Mouse (Mus musculus): ENCODE data around the gene Ptgr2. TPM values are rescaled to one million over a fixed set of nuclear protein-coding genes. Genes with fewer than 3 reads are reported as not detected.

Ptgr2 gene
- polyA plus RNA-seq, 1 experiment, result 31.2 TPM

GRCm38 (mm10) chr12:84273366-84273765 lies 11.7 kb upstream of the Ptgr2 start:
- no peak overlapping the region for H3K9ac ChIP-seq (ENCODE audit: low read depth, poor library complexity, severe bottlenecking)
- no peaks in the 10 kb centered on the region for H3K36me3 ChIP-seq (ENCODE audit: control insufficient read depth, insufficient read depth, low read length, poor library complexity, severe bottlenecking)
- no peak overlapping the region for H3K4me3 ChIP-seq (ENCODE audit: low read depth, low read length)
- H3K9me3 ChIP-seq (replicated peaks; ENCODE audit: control insufficient read depth, insufficient read depth, low read length, poor library complexity, severe bottlenecking), result no peaks in the 10 kb centered on the region
- H3K27me3 ChIP-seq (ENCODE audit: control insufficient read depth, insufficient read depth, low read length, poor library complexity, severe bottlenecking), result no peaks in the 10 kb centered on the region
- TF ChIP-seq CTCF (IDR thresholded peaks at IDR 0.05; ENCODE audit: low read depth, low read length) (no peak), POLR2A (IDR thresholded peaks at IDR 0.05; ENCODE audit: insufficient read depth, low read length) (no peak), EP300 (IDR thresholded peaks at IDR 0.05; ENCODE audit: insufficient read depth, low read depth, low read length) (no peak)
- no peaks in the 10 kb centered on the region for H3K4me1 ChIP-seq (ENCODE audit: control insufficient read depth, insufficient read depth, low read length)
- no peak overlapping the region for H3K27ac ChIP-seq (ENCODE audit: insufficient read depth, low read length)

GRCm38 (mm10) chr12:84275288-84275687 lies 9.7 kb upstream of the Ptgr2 start:
- no peak overlapping the region for H3K4me3 ChIP-seq (ENCODE audit: low read depth, low read length)

GRCm38 (mm10) chr12:84276288-84276687 lies 8.7 kb upstream of the Ptgr2 start:
- no peaks in the 10 kb centered on the region for H3K27me3 ChIP-seq (ENCODE audit: control insufficient read depth, insufficient read depth, low read length, poor library complexity, severe bottlenecking)
- no peak overlapping the region for H3K4me3 ChIP-seq (ENCODE audit: low read depth, low read length)
- H3K4me1 ChIP-seq (ENCODE audit: control insufficient read depth, insufficient read depth, low read length), result no peaks in the 10 kb centered on the region
- H3K27ac ChIP-seq (ENCODE audit: insufficient read depth, low read length), result no peak overlapping the region
- no peaks in the 10 kb centered on the region for H3K9me3 ChIP-seq (replicated peaks; ENCODE audit: control insufficient read depth, insufficient read depth, low read length, poor library complexity, severe bottlenecking)
- no peaks in the 10 kb centered on the region for H3K36me3 ChIP-seq (ENCODE audit: control insufficient read depth, insufficient read depth, low read length, poor library complexity, severe bottlenecking)
- TF ChIP-seq CTCF (IDR thresholded peaks at IDR 0.05; ENCODE audit: low read depth, low read length) (no peak), POLR2A (IDR thresholded peaks at IDR 0.05; ENCODE audit: insufficient read depth, low read length) (no peak), EP300 (IDR thresholded peaks at IDR 0.05; ENCODE audit: insufficient read depth, low read depth, low read length) (no peak)
- no peak overlapping the region for H3K9ac ChIP-seq (ENCODE audit: low read depth, poor library complexity, severe bottlenecking)

More at GRCm38 (mm10) chr12:84275288-84275687, 9.7 kb upstream of the Ptgr2 start:
- H3K4me1 ChIP-seq (ENCODE audit: control insufficient read depth, insufficient read depth, low read length), result no peaks in the 10 kb centered on the region
- TF ChIP-seq EP300 (IDR thresholded peaks at IDR 0.05; ENCODE audit: insufficient read depth, low read depth, low read length) (no peak), CTCF (IDR thresholded peaks at IDR 0.05; ENCODE audit: low read depth, low read length) (no peak), POLR2A (IDR thresholded peaks at IDR 0.05; ENCODE audit: insufficient read depth, low read length) (no peak)
- H3K27ac ChIP-seq (ENCODE audit: insufficient read depth, low read length), result no peak overlapping the region
- no peak overlapping the region for H3K9ac ChIP-seq (ENCODE audit: low read depth, poor library complexity, severe bottlenecking)
- no peaks in the 10 kb centered on the region for H3K9me3 ChIP-seq (replicated peaks; ENCODE audit: control insufficient read depth, insufficient read depth, low read length, poor library complexity, severe bottlenecking)
- H3K27me3 ChIP-seq (ENCODE audit: control insufficient read depth, insufficient read depth, low read length, poor library complexity, severe bottlenecking), result no peaks in the 10 kb centered on the region
- no peaks in the 10 kb centered on the region for H3K36me3 ChIP-seq (ENCODE audit: control insufficient read depth, insufficient read depth, low read length, poor library complexity, severe bottlenecking)

GRCm38 (mm10) chr12:84276799-84277198 lies 8.2 kb upstream of the Ptgr2 start:
- Histone ChIP-seq H3K36me3 (ENCODE audit: control insufficient read depth, insufficient read depth, low read length, poor library complexity, severe bottlenecking) (no peaks in the 10 kb centered on the region), H3K27ac (ENCODE audit: insufficient read depth, low read length) (no peak overlapping the region), H3K27me3 (ENCODE audit: control insufficient read depth, insufficient read depth, low read length, poor library complexity, severe bottlenecking) (no peaks in the 10 kb centered on the region), H3K9me3 (replicated peaks; ENCODE audit: control insufficient read depth, insufficient read depth, low read length, poor library complexity, severe bottlenecking) (no peaks in the 10 kb centered on the region), H3K4me1 (ENCODE audit: control insufficient read depth, insufficient read depth, low read length) (no peaks in the 10 kb centered on the region), H3K9ac (ENCODE audit: low read depth, poor library complexity, severe bottlenecking) (no peak overlapping the region), H3K4me3 (ENCODE audit: low read depth, low read length) (no peak overlapping the region)
- TF ChIP-seq POLR2A (IDR thresholded peaks at IDR 0.05; ENCODE audit: insufficient read depth, low read length), result no peak
- TF ChIP-seq EP300 (IDR thresholded peaks at IDR 0.05; ENCODE audit: insufficient read depth, low read depth, low read length), result no peak
- no peak for TF ChIP-seq CTCF (IDR thresholded peaks at IDR 0.05; ENCODE audit: low read depth, low read length)

GRCm38 (mm10) chr12:84277832-84278231 lies 7.2 kb upstream of the Ptgr2 start:
- no peaks in the 10 kb centered on the region for H3K36me3 ChIP-seq (ENCODE audit: control insufficient read depth, insufficient read depth, low read length, poor library complexity, severe bottlenecking)
- no peak overlapping the region for H3K9ac ChIP-seq (ENCODE audit: low read depth, poor library complexity, severe bottlenecking)
- TF ChIP-seq POLR2A (IDR thresholded peaks at IDR 0.05; ENCODE audit: insufficient read depth, low read length) (no peak), EP300 (IDR thresholded peaks at IDR 0.05; ENCODE audit: insufficient read depth, low read depth, low read length) (no peak), CTCF (IDR thresholded peaks at IDR 0.05; ENCODE audit: low read depth, low read length) (no peak)
- no peaks in the 10 kb centered on the region for H3K27me3 ChIP-seq (ENCODE audit: control insufficient read depth, insufficient read depth, low read length, poor library complexity, severe bottlenecking)
- H3K4me1 ChIP-seq (ENCODE audit: control insufficient read depth, insufficient read depth, low read length), result no peaks in the 10 kb centered on the region
- H3K4me3 ChIP-seq (ENCODE audit: low read depth, low read length), result no peak overlapping the region
- H3K9me3 ChIP-seq (replicated peaks; ENCODE audit: control insufficient read depth, insufficient read depth, low read length, poor library complexity, severe bottlenecking), result no peaks in the 10 kb centered on the region
- no peak overlapping the region for H3K27ac ChIP-seq (ENCODE audit: insufficient read depth, low read length)

- TF ChIP-seq CTCF (IDR thresholded peaks at IDR 0.05; ENCODE audit: low read depth, low read length), result no peak
- TF ChIP-seq POLR2A (IDR thresholded peaks at IDR 0.05; ENCODE audit: insufficient read depth, low read length), result no peak
- no peak for TF ChIP-seq EP300 (IDR thresholded peaks at IDR 0.05; ENCODE audit: insufficient read depth, low read depth, low read length)
- H3K4me3 ChIP-seq (ENCODE audit: low read depth, low read length), result no peak overlapping the region
- H3K9me3 ChIP-seq (replicated peaks; ENCODE audit: control insufficient read depth, insufficient read depth, low read length, poor library complexity, severe bottlenecking), result no peaks in the 10 kb centered on the region
- no peak overlapping the region for H3K27ac ChIP-seq (ENCODE audit: insufficient read depth, low read length)
- H3K4me1 ChIP-seq (ENCODE audit: control insufficient read depth, insufficient read depth, low read length), result no peaks in the 10 kb centered on the region
- H3K27me3 ChIP-seq (ENCODE audit: control insufficient read depth, insufficient read depth, low read length, poor library complexity, severe bottlenecking), result no peaks in the 10 kb centered on the region
- no peak overlapping the region for H3K9ac ChIP-seq (ENCODE audit: low read depth, poor library complexity, severe bottlenecking)
- H3K36me3 ChIP-seq (ENCODE audit: control insufficient read depth, insufficient read depth, low read length, poor library complexity, severe bottlenecking), result no peaks in the 10 kb centered on the region
Measured at GRCm38 (mm10) chr12:84278901-84279300, 6.1 kb upstream of the Ptgr2 start.

Measured in ES-Bruce4 (cell line).